Mouse (Mus musculus): ENCODE measurements around the gene Dlgap4.

- TF ChIP-seq CTCF (IDR thresholded peaks at IDR 0.05; ENCODE audit: extremely low read depth, insufficient read length, insufficient replicate concordance, low read depth, low read length) (no peak), POLR2A (IDR thresholded peaks at IDR 0.05; ENCODE audit: low read depth, low read length) (no peak)
These were observed 69.5 kb downstream of the Dlgap4 start for GRCm38 (mm10) chr2:156682965-156683364.

Data from small intestine, adult 2 months (tissue).